Mouse (Mus musculus) intestine, embryonic 16.5 days (tissue): ENCODE results near the gene Ttc7b. TPM values are rescaled to one million over a fixed set of nuclear protein-coding genes. Genes with fewer than 3 reads are reported as not detected.

Experiments
- ATAC-seq: fragments of 200-750 bp; cut with Nextera tagmentation; 2 replicates; pipeline ENCODE4 v1.8.0; 2017; ENCODE audit warnings: moderate TSS enrichment, moderate library complexity
- H3K27ac ChIP-seq: fragments of 300-500 bp; sonication (generic); 2 replicates; pipeline ENCODE4 v1.5.1; 2014; ENCODE audit warnings: mild to moderate bottlenecking, low read length
- H3K27me3 ChIP-seq: fragments of 300-500 bp; sonication (generic); replicated peaks from 2 replicates; pipeline ENCODE4 v1.6.1; 2014; ENCODE audit warnings: low read length, control low read depth, mixed read lengths; ENCODE audit not compliant: control insufficient read depth, insufficient read depth
- H3K36me3 ChIP-seq: fragments of 300-500 bp; sonication (generic); 2 replicates; pipeline ENCODE4 v1.6.1; 2014; ENCODE audit warnings: low read length, control low read depth; ENCODE audit not compliant: control insufficient read depth, insufficient read depth
- H3K4me1 ChIP-seq: fragments of 300-500 bp; sonication (generic); 2 replicates; pipeline ENCODE4 v1.6.1; 2014; ENCODE audit warnings: low read length, control low read depth, mixed read lengths; ENCODE audit not compliant: control insufficient read depth, insufficient read depth
- H3K4me2 ChIP-seq: fragments of 300-500 bp; sonication (generic); 2 replicates; pipeline ENCODE4 v1.6.1; 2014; ENCODE audit warnings: low read depth, low read length, control low read depth
- H3K4me3 ChIP-seq: fragments of 300-500 bp; sonication (generic); 2 replicates; pipeline ENCODE4 v1.5.1; 2014; ENCODE audit warnings: mild to moderate bottlenecking, low read length
- H3K9ac ChIP-seq: fragments of 300-500 bp; sonication (generic); 2 replicates; pipeline ENCODE4 v1.6.1; 2014; ENCODE audit warnings: low read depth, low read length
- H3K9me3 ChIP-seq: fragments of 300-500 bp; sonication (generic); 2 replicates; pipeline ENCODE4 v1.6.1; 2016; ENCODE audit warnings: low read length, control low read depth; ENCODE audit not compliant: control insufficient read depth
- WGBS: fragments of 180-500 bp; shearing (Covaris S2); extraction: QIAGEN DNeasy Blood & Tissue Kit; methylation state at CpG from one replicate; pipeline ENCODE4 v1.1.7; 2014; 5-methylcytosine and 5-hydroxymethylcytosine counted together
- polyA plus RNA-seq: library from polyadenylated mRNA; unstranded; fragments of >200 nt; fragmentation: Nextera tagmentation; extraction: Ambion mirVana; gene quantifications from 2 replicates; pipeline ENCODE4 v1.2.1, GENCODE M21; 2015

Ttc7b gene
- polyA plus RNA-seq, 1 experiment from 2014 or later: 2.4 TPM

DNA sequence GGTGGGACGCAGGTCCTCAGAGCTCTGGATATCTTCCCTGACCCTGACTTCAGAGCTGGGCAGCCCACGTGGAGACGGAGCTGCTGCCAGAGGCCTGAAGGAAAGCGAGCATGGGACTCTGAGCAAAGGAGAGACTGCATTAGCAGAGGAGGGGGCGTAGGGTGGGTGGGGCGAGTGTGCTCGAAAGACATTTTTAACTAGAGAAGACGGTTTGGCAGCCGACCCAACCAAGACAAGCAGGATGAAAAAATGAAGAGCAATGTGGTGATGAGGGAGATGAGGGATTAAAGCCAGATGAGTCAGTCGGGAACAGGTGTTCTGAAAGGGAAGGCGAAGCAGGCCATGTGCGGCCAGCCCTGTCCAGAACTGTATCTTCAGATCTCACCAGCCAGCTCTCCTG, 159.3 kb downstream of the Ttc7b start:
- no peak overlapping the region for H3K4me3 ChIP-seq
- H3K9ac ChIP-seq: no peak overlapping the region
- H3K4me1 ChIP-seq: no peaks in the 10 kb centered on the region
- H3K36me3 ChIP-seq: no peaks in the 10 kb centered on the region
- 79% methylated on average over 12 of the region's 12 CpGs for WGBS
- no peaks in the 10 kb centered on the region for H3K9me3 ChIP-seq
- ATAC-seq: no peak
- H3K4me2 ChIP-seq: no peak overlapping the region
- H3K27ac ChIP-seq: no peak overlapping the region
- H3K27me3 ChIP-seq: no peaks in the 10 kb centered on the region

DNA sequence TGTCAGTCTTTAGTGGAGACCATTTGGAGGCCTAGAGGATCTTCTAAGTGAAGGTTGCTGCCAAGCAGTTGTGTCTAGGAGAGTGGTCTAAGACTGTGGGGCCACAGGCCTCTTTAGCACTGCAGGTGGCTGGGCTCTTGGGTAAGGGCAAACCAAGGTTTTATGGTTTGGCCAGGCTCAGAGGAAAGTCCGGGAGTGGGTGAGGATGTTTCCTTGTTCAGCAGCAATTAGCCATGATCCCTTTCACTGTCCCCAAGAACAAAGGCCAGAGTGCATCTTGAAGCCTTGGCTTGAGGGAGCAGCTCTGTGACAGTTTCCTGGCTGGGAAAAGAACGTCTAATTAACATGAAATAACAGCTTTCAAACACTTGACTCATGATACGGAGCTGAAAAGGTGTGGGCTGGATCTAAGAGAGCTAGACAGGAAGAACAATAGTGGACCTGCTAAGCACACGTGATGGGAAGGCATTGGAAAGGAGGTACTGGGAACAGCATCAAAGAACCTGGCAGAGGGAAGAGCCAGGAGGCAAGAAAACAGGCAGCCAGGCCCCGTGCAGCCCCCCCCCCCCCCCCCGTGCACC, 162.5 kb downstream of the Ttc7b start:
- no peak overlapping the region for H3K27ac ChIP-seq
- H3K36me3 ChIP-seq: no peaks in the 10 kb centered on the region
- no peaks in the 10 kb centered on the region for H3K27me3 ChIP-seq
- no peaks in the 10 kb centered on the region; the same call in 1 of the 2 replicates for H3K4me1 ChIP-seq
- WGBS: 74% methylated on average over 5 of the region's 6 CpGs
- no peak overlapping the region for H3K9ac ChIP-seq
- no peak overlapping the region for H3K4me3 ChIP-seq
- no peak overlapping the region for H3K4me2 ChIP-seq
- H3K9me3 ChIP-seq: no peaks in the 10 kb centered on the region
- ATAC-seq: peak; percentile 57

DNA sequence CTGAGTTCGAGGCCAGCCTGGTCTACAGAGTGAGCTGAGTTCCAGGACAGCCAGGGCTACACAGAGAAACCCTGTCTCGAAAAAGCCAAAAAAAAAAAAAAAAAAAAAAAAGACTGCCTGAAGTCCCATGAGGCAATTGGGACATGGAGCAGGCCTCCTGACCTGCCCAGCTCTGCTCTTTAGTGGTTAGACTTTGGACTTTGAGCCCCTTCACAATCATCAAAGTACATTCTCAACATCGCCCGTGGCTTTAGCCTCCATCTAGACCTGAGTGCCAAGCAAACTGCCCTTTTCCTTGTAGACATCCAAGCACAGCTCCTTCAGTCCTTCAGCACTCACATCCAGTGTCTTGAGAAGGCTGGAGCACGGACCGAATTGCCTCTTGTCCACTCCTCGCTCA, 164.2 kb downstream of the Ttc7b start:
- H3K4me3 ChIP-seq: no peak overlapping the region
- H3K9me3 ChIP-seq: no peaks in the 10 kb centered on the region
- H3K27ac ChIP-seq: no peak overlapping the region
- H3K4me1 ChIP-seq: no peaks in the 10 kb centered on the region; the same call in 1 of the 2 replicates
- H3K4me2 ChIP-seq: no peak overlapping the region
- peak; percentile 36 for ATAC-seq
- 87% methylated on average over 7 of the region's 7 CpGs for WGBS
- H3K9ac ChIP-seq: no peak overlapping the region
- H3K27me3 ChIP-seq: no peaks in the 10 kb centered on the region
- no peaks in the 10 kb centered on the region for H3K36me3 ChIP-seq

DNA sequence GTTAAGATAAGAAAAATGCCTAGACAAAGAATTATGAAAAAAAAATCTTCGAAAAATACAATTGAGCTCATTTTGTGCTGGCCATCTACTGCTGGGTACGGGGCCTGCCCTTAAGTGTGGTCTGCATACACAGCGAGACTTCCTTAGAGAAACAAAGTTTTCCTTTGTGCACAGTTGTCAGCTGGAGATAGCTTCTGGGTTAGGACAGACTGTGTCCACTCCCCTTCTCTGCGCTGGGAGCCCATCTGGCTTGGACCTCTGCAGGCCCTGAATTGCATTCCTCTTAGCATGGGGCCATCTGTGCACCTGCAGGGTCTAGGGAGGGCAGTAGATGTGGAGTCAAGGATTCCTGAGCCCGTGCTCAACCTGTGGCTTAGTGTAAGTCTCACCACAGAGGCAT, 165.1 kb downstream of the Ttc7b start:
- 84% methylated on average over 5 of the region's 5 CpGs for WGBS
- ATAC-seq: no peak
- H3K36me3 ChIP-seq: no peaks in the 10 kb centered on the region
- no peak overlapping the region for H3K27ac ChIP-seq
- no peak overlapping the region for H3K9ac ChIP-seq
- H3K4me3 ChIP-seq: no peak overlapping the region
- H3K27me3 ChIP-seq: no peaks in the 10 kb centered on the region
- H3K9me3 ChIP-seq: no peaks in the 10 kb centered on the region
- no peak overlapping the region for H3K4me2 ChIP-seq
- no peaks in the 10 kb centered on the region; the same call in 1 of the 2 replicates for H3K4me1 ChIP-seq

DNA sequence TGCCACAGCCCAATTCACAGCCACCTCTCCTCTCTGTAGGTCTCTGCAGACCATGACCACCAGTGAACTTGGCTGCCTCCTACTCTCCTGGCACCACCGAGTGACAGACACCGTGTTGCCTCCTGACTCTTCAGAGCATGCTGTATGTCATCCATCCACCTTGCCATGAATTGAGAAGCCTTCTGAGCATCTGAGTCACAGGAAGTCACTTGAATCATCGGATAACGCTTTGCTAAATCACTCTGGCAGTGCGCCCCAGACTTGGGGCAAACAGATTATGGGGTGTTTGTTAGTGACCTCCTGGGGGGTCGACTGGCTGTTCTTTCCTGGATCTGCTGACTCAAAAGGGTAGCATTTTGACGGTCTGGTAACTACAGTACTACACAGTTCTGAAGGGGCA, 166.7 kb downstream of the Ttc7b start:
- Histone ChIP-seq H3K36me3 (no peaks in the 10 kb centered on the region), H3K4me3 (no peak overlapping the region), H3K27me3 (no peaks in the 10 kb centered on the region), H3K4me1 (no peaks in the 10 kb centered on the region; the same call in 1 of the 2 replicates), H3K4me2 (no peak overlapping the region), H3K27ac (no peak overlapping the region), H3K9me3 (no peaks in the 10 kb centered on the region), H3K9ac (no peak overlapping the region)
- 75% methylated on average over 7 of the region's 7 CpGs for WGBS
- ATAC-seq: no peak

DNA sequence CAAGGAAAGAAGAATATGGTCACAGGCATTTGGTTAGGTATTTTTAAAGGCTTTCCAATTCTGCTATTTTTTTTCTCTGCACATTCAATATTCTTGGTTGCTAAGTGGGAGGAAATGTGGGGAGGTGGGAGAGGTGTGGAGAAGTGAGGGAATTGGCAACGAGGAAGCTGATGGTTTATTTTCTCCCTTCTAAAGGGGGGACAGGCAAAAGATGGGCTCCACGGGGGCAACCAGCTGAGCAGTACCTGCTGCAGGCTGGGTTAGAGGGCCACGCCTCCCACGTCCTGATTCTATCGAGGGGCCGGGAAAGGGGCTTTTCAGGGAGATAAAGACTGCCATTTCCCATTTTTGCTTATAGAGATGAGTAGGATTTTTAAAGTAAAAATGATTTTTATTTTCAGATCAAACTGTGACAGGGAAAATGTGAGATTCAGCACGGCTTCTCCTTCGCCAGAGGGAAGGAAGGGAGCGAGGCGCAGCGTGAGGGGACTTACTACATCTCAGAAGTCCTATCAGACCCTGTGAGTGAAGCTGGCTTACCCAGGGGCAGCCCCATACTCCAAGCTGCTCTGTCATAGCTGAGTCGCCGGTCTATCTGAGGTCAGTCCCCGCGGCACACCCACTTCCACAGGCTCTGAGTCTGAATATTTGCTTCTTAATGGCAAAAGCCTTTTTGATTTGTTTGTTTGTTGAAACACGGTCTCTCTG, 167.4 kb downstream of the Ttc7b start:
- H3K4me3 ChIP-seq: no peak overlapping the region
- no peak overlapping the region for H3K9ac ChIP-seq
- no peak for ATAC-seq
- H3K27me3 ChIP-seq: no peaks in the 10 kb centered on the region
- no peaks in the 10 kb centered on the region for H3K36me3 ChIP-seq
- H3K27ac ChIP-seq: no peak overlapping the region
- 83% methylated on average over 16 of the region's 16 CpGs for WGBS
- no peak overlapping the region for H3K4me2 ChIP-seq
- no peaks in the 10 kb centered on the region for H3K9me3 ChIP-seq
- H3K4me1 ChIP-seq: no peaks in the 10 kb centered on the region; the same call in 1 of the 2 replicates

DNA sequence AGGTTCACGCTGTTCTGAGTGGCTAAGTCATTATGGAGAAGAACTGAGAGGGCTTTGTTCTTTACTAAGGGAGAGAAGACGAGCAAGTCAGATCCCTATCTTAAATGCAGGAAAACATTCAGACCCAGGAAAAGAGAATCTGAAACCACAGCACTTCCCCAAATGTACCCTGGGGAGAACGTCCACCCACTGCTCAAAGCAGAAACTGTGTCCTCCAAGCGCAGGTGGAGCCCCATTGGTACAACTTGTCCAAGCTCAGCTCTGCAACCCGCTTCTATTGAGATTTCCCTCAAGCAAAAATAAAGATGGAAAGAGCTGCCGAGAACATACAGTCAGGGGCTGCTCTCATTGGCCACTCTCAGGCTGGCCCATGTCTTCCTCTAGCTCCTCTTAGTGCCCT, 168.5 kb downstream of the Ttc7b start:
- 85% methylated on average over 6 of the region's 6 CpGs for WGBS
- Histone ChIP-seq H3K9ac (no peak overlapping the region), H3K4me1 (no peaks in the 10 kb centered on the region; the same call in 1 of the 2 replicates), H3K9me3 (no peaks in the 10 kb centered on the region), H3K27ac (no peak overlapping the region), H3K4me2 (no peak overlapping the region), H3K27me3 (no peaks in the 10 kb centered on the region), H3K36me3 (no peaks in the 10 kb centered on the region), H3K4me3 (no peak overlapping the region)
- no peak for ATAC-seq

DNA sequence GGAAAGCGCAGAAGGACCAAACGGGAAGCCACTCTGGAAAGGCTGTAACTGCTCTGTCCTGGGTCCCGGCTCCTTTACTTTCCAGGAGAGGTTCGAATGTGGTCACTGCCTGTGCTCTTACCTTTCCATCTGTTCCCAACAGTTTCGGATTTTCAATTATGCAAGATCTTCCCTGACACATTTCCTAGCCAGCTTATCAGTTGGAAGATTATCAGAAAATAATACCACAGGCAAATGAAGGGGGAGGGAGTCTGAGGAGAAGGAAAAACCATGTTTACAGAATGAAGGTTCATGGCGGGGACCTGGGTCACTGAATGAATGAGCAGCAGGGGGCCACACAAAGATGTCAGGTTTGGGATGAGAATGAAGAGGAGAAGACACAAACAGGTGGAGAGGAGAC, 177.1 kb downstream of the Ttc7b start:
- Histone ChIP-seq H3K27ac (no peak overlapping the region), H3K36me3 (no peaks in the 10 kb centered on the region), H3K27me3 (no peaks in the 10 kb centered on the region), H3K4me1 (no peaks in the 10 kb centered on the region), H3K4me2 (no peak overlapping the region), H3K9ac (no peak overlapping the region), H3K4me3 (no peak overlapping the region), H3K9me3 (no peaks in the 10 kb centered on the region)
- no peak for ATAC-seq
- 72% methylated on average over 6 of the region's 6 CpGs for WGBS

DNA sequence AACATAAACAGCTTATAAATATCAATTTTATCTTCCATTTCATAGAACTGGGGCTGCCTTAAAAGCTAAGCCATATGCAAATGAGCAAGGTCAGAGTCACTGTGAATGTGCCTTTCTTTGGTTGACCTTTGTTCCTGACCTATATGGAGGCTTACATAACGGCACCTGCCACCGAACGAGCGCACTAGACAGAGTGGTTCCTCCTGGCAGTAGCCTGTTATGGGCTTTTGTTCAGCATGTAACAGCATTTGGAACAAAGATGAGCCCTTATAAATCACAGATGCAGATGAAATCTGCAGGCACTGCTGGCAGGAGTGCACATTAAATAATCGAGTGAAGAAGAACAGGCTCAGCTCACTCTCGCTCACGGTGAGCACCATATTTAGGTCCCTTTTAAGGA, 179.0 kb downstream of the Ttc7b start:
- Histone ChIP-seq H3K4me1 (no peaks in the 10 kb centered on the region), H3K27ac (no peak overlapping the region), H3K9me3 (no peaks in the 10 kb centered on the region), H3K4me2 (no peak overlapping the region), H3K4me3 (no peak overlapping the region), H3K9ac (no peak overlapping the region), H3K27me3 (no peaks in the 10 kb centered on the region), H3K36me3 (no peaks in the 10 kb centered on the region)
- 48% methylated on average over 7 of the region's 7 CpGs for WGBS
- no peak; the same call in 1 of the 2 replicates for ATAC-seq
